Mouse (Mus musculus) heart, adult 2 months (tissue): ENCODE measurements around the gene Mapk13. TPM values are rescaled to one million over a fixed set of nuclear protein-coding genes. Genes with fewer than 3 reads are reported as not detected.

Experiments used
- DNase-seq, 2 experiments: peaks; one replicate each; pipeline ENCODE4 v3.0.0; 2021
- H3K27ac ChIP-seq: fragments of 200-600 bp; 2 replicates; pipeline ENCODE4 v1.8.1; 2022
- H3K27me3 ChIP-seq: fragments of 200-500 bp; 2 replicates; pipeline ENCODE4 v1.6.1; 2012; ENCODE audit warnings: mild to moderate bottlenecking, low read length, inconsistent platforms, mixed read lengths; ENCODE audit not compliant: control insufficient read depth, insufficient read depth
- H3K36me3 ChIP-seq: fragments of 200-500 bp; 2 replicates; pipeline ENCODE4 v1.6.1; 2012; ENCODE audit warnings: low read length, inconsistent platforms; ENCODE audit not compliant: control insufficient read depth, insufficient read depth
- H3K4me1 ChIP-seq: fragments of 200-500 bp; 2 replicates; pipeline ENCODE4 v1.6.1; 2011; ENCODE audit warnings: low read length; ENCODE audit not compliant: control insufficient read depth, insufficient read depth
- H3K4me3 ChIP-seq: fragments of 200-600 bp; 2 replicates; pipeline ENCODE4 v1.8.1; 2022
- H3K79me2 ChIP-seq: fragments of 200-500 bp; replicated peaks from 2 replicates; pipeline ENCODE4 v1.6.1; 2012; ENCODE audit warnings: mild to moderate bottlenecking, inconsistent platforms, low read length, moderate library complexity, mixed read lengths; ENCODE audit not compliant: control insufficient read depth, insufficient read depth
- H3K9ac ChIP-seq: fragments of 200-500 bp; 2 replicates; pipeline ENCODE4 v1.6.1; 2012; ENCODE audit warnings: low read depth, mild to moderate bottlenecking, control low read depth, inconsistent platforms, low read length, mixed read lengths
- CTCF ChIP-seq: fragments of 200-600 bp; IDR thresholded peaks from 2 replicates; pipeline ENCODE4 v1.8.1; 2022; ENCODE audit warnings: antibody characterized with exemption, mild to moderate bottlenecking, moderate library complexity
- EP300 ChIP-seq: fragments of 200-500 bp; IDR thresholded peaks from 2 replicates; pipeline ENCODE4 v1.6.1; 2011; ENCODE audit warnings: low read depth, low read length, control low read depth; ENCODE audit not compliant: insufficient read depth
- POLR2A ChIP-seq: fragments of 200-500 bp; IDR thresholded peaks from 2 replicates; pipeline ENCODE4 v1.6.1; 2011; ENCODE audit warnings: mild to moderate bottlenecking, low read depth, low read length, control low read depth; ENCODE audit not compliant: insufficient read depth
- WGBS: fragments of 180-500 bp; shearing (Covaris S2); methylation state at CpG from one replicate; pipeline ENCODE4 v1.1.7; 2018; 5-methylcytosine and 5-hydroxymethylcytosine counted together
- intact Hi-C: fragments of 180-260 bp; cut with DNase I; formaldehyde crosslinking; loops from one replicate; pipeline ENCODE4 v1.15.1; 2025
- polyA plus RNA-seq: library from polyadenylated mRNA; depleted of rRNA; stranded (reverse); fragments of >200 nt; gene quantifications from 2 replicates; pipeline ENCODE4 v1.2.3, GENCODE M21; 2012
- total RNA-seq, 2 experiments: library from RNA; stranded (reverse); gene quantifications; 2 replicates each; pipeline ENCODE4 v1.2.3; 2021

The Mapk13 gene
- total and polyA plus RNA-seq, 3 experiments, result 0.48 to 0.78 (median 0.52) TPM

- Histone ChIP-seq H3K27ac (no peak overlapping the region; the same call in 1 of the 2 replicates), H3K4me3 (peak overlapping the region; percentile 68; the same call in 1 of the 2 replicates), H3K27me3 (no peaks in the 10 kb centered on the region), H3K36me3 (no peaks in the 10 kb centered on the region), H3K9ac (no peak overlapping the region), H3K4me1 (peaks cover 2% of the 10 kb centered on the region), H3K79me2 (no peaks in the 10 kb centered on the region)
- TF ChIP-seq CTCF, result no peak
- no peak for TF ChIP-seq POLR2A
- TF ChIP-seq EP300, result no peak
- WGBS, result 31% methylated on average over 14 of the region's 14 CpGs
- DNase-seq, result no peak
- intact Hi-C loops, result loop anchor here (1.0 to 5.0 kb wide), 3 partner anchors 36 to 128 kb away; no protein-coding TSS in a partner anchor
Observed at GRCm38 (mm10) chr17:28799291-28800160, 30.4 kb downstream of the Mapk13 start.

- DNase-seq, result no peak
- Histone ChIP-seq H3K27ac (peak overlapping the region; percentile 96), H3K9ac (peak overlapping the region; percentile 99), H3K4me3 (peak overlapping the region; percentile 68), H3K36me3 (no peaks in the 10 kb centered on the region), H3K4me1 (peaks cover 2% of the 10 kb centered on the region), H3K27me3 (no peaks in the 10 kb centered on the region), H3K79me2 (no peaks in the 10 kb centered on the region; the same call in 1 of the 2 replicates)
- intact Hi-C loops, result loop anchor here (1.0 to 5.0 kb wide), 3 partner anchors 37 to 127 kb away; no protein-coding TSS in a partner anchor
- WGBS, result 1% methylated on average over 15 of the region's 15 CpGs
- TF ChIP-seq EP300, result no peak
- TF ChIP-seq CTCF, result no peak
- TF ChIP-seq POLR2A, result no peak
Observed at GRCm38 (mm10) chr17:28800281-28800670, 31.2 kb downstream of the Mapk13 start.

- WGBS, result under 1% methylated on average over 72 of the region's 99 CpGs
- Histone ChIP-seq H3K9ac (peak within 1 kb of the TSS; percentile 99), H3K36me3 (no peaks in the 10 kb centered on the region), H3K27ac (peak within 1 kb of the TSS; percentile 96), H3K4me1 (peaks cover 2% of the 10 kb centered on the region), H3K27me3 (no peaks in the 10 kb centered on the region), H3K4me3 (peak within 1 kb of the TSS; percentile 68), H3K79me2 (no peaks in the 10 kb centered on the region; the same call in 1 of the 2 replicates)
- intact Hi-C loops, result loop anchor here (1.0 to 5.0 kb wide), 3 partner anchors 38 to 126 kb away; no protein-coding TSS in a partner anchor
- TF ChIP-seq POLR2A (peak; percentile 20; the same call in 1 of the 2 replicates), CTCF (peak; percentile 79), EP300 (no peak)
- peak; percentile 87 to 89 for DNase-seq
Observed at GRCm38 (mm10) chr17:28800671-28801412, 31.7 kb downstream of the Mapk13 start, which contains the start of gene Brpf3. Gene Brpf3 (plus strand): TSS chr17:28801090.

- peak; percentile 99 for DNase-seq
- Histone ChIP-seq H3K27ac (peak overlapping the region; percentile 96), H3K9ac (peak overlapping the region; percentile 99), H3K4me1 (peaks cover 2% of the 10 kb centered on the region), H3K79me2 (no peaks in the 10 kb centered on the region; the same call in 1 of the 2 replicates), H3K36me3 (no peaks in the 10 kb centered on the region), H3K27me3 (no peaks in the 10 kb centered on the region), H3K4me3 (peak overlapping the region; percentile 68)
- intact Hi-C loops, result loop anchor here (2.0 to 5.0 kb wide), 2 partner anchors 109 to 126 kb away; no protein-coding TSS in a partner anchor
- no peak for TF ChIP-seq CTCF
- TF ChIP-seq EP300, result 0 out of 2 replicates have a peak, but pooled peaks have one; percentile 29
- peak; percentile 95 for TF ChIP-seq POLR2A
- under 1% methylated on average over 37 of the region's 42 CpGs for WGBS
Observed at GRCm38 (mm10) chr17:28801474-28802005, 32.4 kb downstream of the Mapk13 start.

- 3% methylated on average over 18 of the region's 18 CpGs for WGBS
- Histone ChIP-seq H3K27me3 (no peaks in the 10 kb centered on the region), H3K9ac (peak overlapping the region; percentile 60), H3K4me1 (peaks cover 2% of the 10 kb centered on the region), H3K36me3 (no peaks in the 10 kb centered on the region), H3K79me2 (no peaks in the 10 kb centered on the region; the same call in 1 of the 2 replicates), H3K27ac (peak overlapping the region; percentile 96), H3K4me3 (peak overlapping the region; percentile 68)
- intact Hi-C loops, result loop anchor here (5.0 kb wide), 1 partner anchor 125 kb away; no protein-coding TSS in a partner anchor
- DNase-seq, result no peak
- TF ChIP-seq CTCF (no peak), POLR2A (no peak), EP300 (no peak)
Observed at GRCm38 (mm10) chr17:28802006-28802481, 32.9 kb downstream of the Mapk13 start.
